Mouse (Mus musculus): ENCODE results near the gene Elof1.

DNA sequence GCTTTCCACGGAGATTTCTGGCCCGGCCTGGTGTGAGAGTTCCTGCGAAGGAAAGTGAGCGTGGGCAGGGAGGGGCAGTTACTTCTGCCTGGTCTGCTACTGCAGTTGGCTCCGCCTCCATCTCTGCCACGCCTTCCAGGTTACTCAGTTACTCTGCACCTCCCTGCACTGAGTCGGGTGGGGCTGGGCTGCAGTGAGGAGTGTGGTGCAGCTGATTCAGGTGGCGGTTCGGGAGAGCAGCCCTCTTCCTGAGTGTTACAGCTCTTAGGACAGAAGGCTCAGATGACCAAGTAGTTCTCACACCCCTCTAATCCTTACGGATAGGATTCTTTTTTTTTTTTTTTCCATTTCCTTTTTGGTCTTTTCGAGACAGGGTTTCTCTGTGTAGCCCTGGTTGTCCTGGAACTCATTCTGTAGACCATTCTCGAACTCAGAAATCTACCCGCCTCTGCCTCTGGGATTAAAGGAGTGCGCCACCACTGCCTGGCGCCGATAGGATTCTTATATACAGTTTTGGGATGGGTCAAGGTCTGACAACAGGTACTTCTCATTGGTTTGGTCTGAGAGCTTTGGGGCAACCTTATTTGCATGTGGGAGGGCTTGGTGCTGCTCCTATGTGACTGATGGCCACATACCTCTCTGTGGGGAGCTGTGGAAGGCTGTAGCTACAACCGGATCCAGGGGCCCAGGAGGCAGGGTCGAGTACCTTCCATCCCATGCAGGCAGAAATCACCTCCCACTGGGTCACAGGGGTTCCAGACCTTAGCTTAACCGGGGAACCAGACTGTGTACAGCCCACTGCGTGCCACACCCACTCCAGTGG is 32.7 kb upstream of the Elof1 start:
- TF ChIP-seq CTCF (IDR thresholded peaks at IDR 0.05; ENCODE audit: low read depth) (no peak), EP300 (IDR thresholded peaks at IDR 0.05; ENCODE audit: low read depth) (no peak)

Measured in liver, postnatal 0 days (tissue).